28 mouse cellular contexts compared by ENCODE assay signal in genomic region chr5:114423961-114424360, GRCm38 (mm10). TPM values are rescaled to one million over a fixed set of nuclear protein-coding genes. Genes with fewer than 3 reads are reported as not detected.
DNase-seq lines count a peak whose midpoint lies in the region; ATAC-seq and TF ChIP-seq lines count a peak whose summit lies in the region.
"Had no signal": no experiment of that assay in that cellular context is flagged by ENCODE, and none has a peak within 500 bp of the region (broad histone marks: within the 10 kb centered on the region; RNA-seq: fewer than 3 reads in every experiment).

No protein-coding gene starts in this region.

- TF ChIP-seq CTCF in cerebellum, adult 2 months (IDR thresholded peaks at IDR 0.05; ENCODE audit: borderline replicate concordance, insufficient read depth, low read depth, low read length), result no peak
- no peak for TF ChIP-seq CTCF in kidney, adult 2 months (conservative IDR thresholded peaks at IDR 0.05; ENCODE audit: insufficient read depth, insufficient read length, low read depth, low read length)

- H3K27ac ChIP-seq in cerebellum, adult 2 months (ENCODE audit: insufficient read depth, low read length), result no peak overlapping the region
- no peak overlapping the region for H3K27ac ChIP-seq in kidney, adult 2 months (ENCODE audit: insufficient read depth, low read depth, low read length)
- H3K27ac ChIP-seq in kidney, embryonic 16.5 days (ENCODE audit: low read length), result no peak overlapping the region
- H3K27ac ChIP-seq in midbrain, embryonic 13.5 days, result no peak overlapping the region
- H3K27ac ChIP-seq in midbrain, embryonic 11.5 days (ENCODE audit: low read depth, low read length), result no peak overlapping the region
- H3K27ac ChIP-seq: embryonic facial prominence, embryonic 13.5 days; forebrain, embryonic 13.5 days; limb, embryonic 12.5 days; liver, embryonic 15.5 days; stomach, postnatal 0 days had no signal

- WGBS in cerebellum, adult 2 months, result 41% methylated on average over 5 of the region's 5 CpGs
- WGBS in kidney, adult 2 months, result 85% methylated on average over 5 of the region's 5 CpGs
- 86% methylated on average over 5 of the region's 5 CpGs for WGBS in kidney, embryonic 16.5 days
- 75% methylated on average over 5 of the region's 5 CpGs for WGBS in midbrain, embryonic 13.5 days
- 82% methylated on average over 5 of the region's 5 CpGs for WGBS in midbrain, embryonic 11.5 days

- H3K27me3 ChIP-seq in cerebellum, adult 2 months (ENCODE audit: control insufficient read depth, insufficient read depth, low read length), result no peaks in the 10 kb centered on the region
- H3K27me3 ChIP-seq in kidney, adult 2 months (replicated peaks; ENCODE audit: control insufficient read depth, insufficient read depth, low read length), result no peaks in the 10 kb centered on the region
- H3K27me3 ChIP-seq in kidney, embryonic 16.5 days (ENCODE audit: insufficient read depth, low read length), result no peaks in the 10 kb centered on the region
- H3K27me3 ChIP-seq in midbrain, embryonic 13.5 days, result no peaks in the 10 kb centered on the region
- no peaks in the 10 kb centered on the region for H3K27me3 ChIP-seq in midbrain, embryonic 11.5 days (ENCODE audit: control insufficient read depth, insufficient read depth, low read length)
- H3K27me3 ChIP-seq: CH12.LX; embryonic facial prominence, embryonic 13.5 days; forebrain, embryonic 13.5 days; limb, embryonic 12.5 days; liver, embryonic 15.5 days had no signal

- no peaks in the 10 kb centered on the region for H3K4me1 ChIP-seq in cerebellum, adult 2 months (ENCODE audit: control insufficient read depth, insufficient read depth, low read length)
- H3K4me1 ChIP-seq in kidney, adult 2 months (ENCODE audit: control insufficient read depth, insufficient read depth, low read length), result no peaks in the 10 kb centered on the region
- H3K4me1 ChIP-seq in kidney, embryonic 16.5 days (ENCODE audit: insufficient read depth, low read length), result peaks cover 8% of the 10 kb centered on the region; the same call in 1 of the 2 replicates
- peaks cover 6% of the 10 kb centered on the region; the same call in 1 of the 2 replicates for H3K4me1 ChIP-seq in midbrain, embryonic 13.5 days (replicated peaks)
- no peaks in the 10 kb centered on the region for H3K4me1 ChIP-seq in midbrain, embryonic 11.5 days (ENCODE audit: control insufficient read depth, insufficient read depth, low read length)
- H3K4me1 ChIP-seq: embryonic facial prominence, embryonic 13.5 days had no signal

- H3K9ac ChIP-seq in kidney, embryonic 16.5 days (replicated peaks; ENCODE audit: low read length), result no peak overlapping the region
- H3K9ac ChIP-seq in midbrain, embryonic 13.5 days (replicated peaks), result peak overlapping the region; percentile 11; the same call in 1 of the 2 replicates
- no peak overlapping the region for H3K9ac ChIP-seq in midbrain, embryonic 11.5 days (ENCODE audit: low read length)
- H3K9ac ChIP-seq: embryonic facial prominence, embryonic 13.5 days; forebrain, embryonic 13.5 days; limb, embryonic 12.5 days; liver, embryonic 15.5 days; lung, embryonic 14.5 days had no signal

- DNase-seq in cerebellum, postnatal 10 days, result peak; percentile 54 to 65
- no peak for DNase-seq in cerebellum, adult 2 months
- DNase-seq in kidney, adult 2 months, result peak; percentile 15
- DNase-seq in midbrain, embryonic 11.5 days (ENCODE audit: low spot score, missing footprints), result no peak
- DNase-seq in Muller cell, postnatal 12 days (ENCODE audit: inconsistent ontology term), result peak; percentile 5
- DNase-seq in spleen, postnatal 36 days (ENCODE audit: low spot score in 2 of 2), result no peak
- DNase-seq: adrenal gland, adult 8-10 months; cerebellum, adult 11 months; cerebellum, adult 9-11 months; gastrocnemius, postnatal 10 days; heart, postnatal 14 days; kidney, adult 9 months; kidney, postnatal 14 days; layer of hippocampus, adult 9-11 months; lung, embryonic 14.5 days; lung, postnatal 14 days; spleen, adult 18-20 months; thymus, adult 18-20 months; thymus, postnatal 25 days had no signal

- H3K4me2 ChIP-seq in kidney, embryonic 16.5 days (replicated peaks; ENCODE audit: low read depth, low read length), result no peak overlapping the region
- H3K4me2 ChIP-seq in midbrain, embryonic 13.5 days (replicated peaks), result no peak overlapping the region
- H3K4me2 ChIP-seq in midbrain, embryonic 11.5 days, result no peak overlapping the region
- H3K4me2 ChIP-seq: embryonic facial prominence, embryonic 13.5 days; forebrain, embryonic 13.5 days; limb, embryonic 12.5 days; liver, embryonic 15.5 days; lung, embryonic 14.5 days had no signal

- no peak overlapping the region for H3K4me3 ChIP-seq in cerebellum, adult 2 months (replicated peaks; ENCODE audit: insufficient read depth, low read depth, low read length)
- H3K4me3 ChIP-seq in kidney, adult 2 months (ENCODE audit: insufficient read depth, low read depth, low read length), result no peak overlapping the region
- H3K4me3 ChIP-seq in kidney, embryonic 16.5 days (ENCODE audit: low read length), result no peak overlapping the region
- no peak overlapping the region for H3K4me3 ChIP-seq in midbrain, embryonic 13.5 days (replicated peaks)
- H3K4me3 ChIP-seq in midbrain, embryonic 11.5 days (ENCODE audit: low read depth, low read length), result no peak overlapping the region
- H3K4me3 ChIP-seq: embryonic facial prominence, embryonic 13.5 days; forebrain, embryonic 13.5 days; limb, embryonic 12.5 days; liver, embryonic 15.5 days had no signal

- no peaks in the 10 kb centered on the region for H3K36me3 ChIP-seq in kidney, adult 2 months (ENCODE audit: control insufficient read depth, insufficient read depth, low read length)
- peaks cover 17% of the 10 kb centered on the region for H3K36me3 ChIP-seq in kidney, embryonic 16.5 days (ENCODE audit: insufficient read depth, low read length)
- peaks cover 26% of the 10 kb centered on the region for H3K36me3 ChIP-seq in midbrain, embryonic 13.5 days
- H3K36me3 ChIP-seq in midbrain, embryonic 11.5 days (ENCODE audit: control insufficient read depth, insufficient read depth, low read length), result peaks cover 10% of the 10 kb centered on the region

- no peak for TF ChIP-seq POLR2A in cerebellum, adult 2 months (IDR thresholded peaks at IDR 0.05; ENCODE audit: borderline replicate concordance, insufficient read depth, low read length)
- no peak for TF ChIP-seq POLR2A in kidney, adult 2 months (IDR thresholded peaks at IDR 0.05; ENCODE audit: low read depth, low read length)

- no peak for ATAC-seq in kidney, embryonic 16.5 days (ENCODE audit: low FRiP score, low TSS enrichment)
- no peak for ATAC-seq in midbrain, embryonic 13.5 days
- ATAC-seq in midbrain, embryonic 11.5 days (ENCODE audit: low FRiP score), result no peak
- ATAC-seq: forebrain, embryonic 13.5 days; intestine, embryonic 16.5 days had no signal

- H3K9me3 ChIP-seq in kidney, embryonic 16.5 days (ENCODE audit: low read length), result no peaks in the 10 kb centered on the region
- H3K9me3 ChIP-seq in midbrain, embryonic 13.5 days, result no peaks in the 10 kb centered on the region
- H3K9me3 ChIP-seq in midbrain, embryonic 11.5 days (ENCODE audit: control insufficient read depth, low read length), result no peaks in the 10 kb centered on the region
- H3K9me3 ChIP-seq: embryonic facial prominence, embryonic 13.5 days; forebrain, embryonic 13.5 days; limb, embryonic 12.5 days; liver, embryonic 15.5 days had no signal

RNA-seq across cellular contexts. Expression of gene Mmab, which starts 19.9 kb away (rescaled TPM):
- polyA plus RNA-seq in cerebellum, adult 2 months (2012; rRNA removed), result 16.9 and 19.2 TPM in 2 replicates
- polyA plus RNA-seq in kidney, adult 2 months (2012; rRNA removed), result 16.9 and 18.7 TPM in 2 replicates
- 35.8 and 36.9 TPM in 2 replicates for polyA plus RNA-seq in kidney, embryonic 16.5 days (2015; fragmentation: Nextera tagmentation; extraction: Ambion mirVana)
- 21.1 and 22.9 TPM in 2 replicates for polyA plus RNA-seq in midbrain, embryonic 13.5 days (2015; fragmentation: Nextera tagmentation; extraction: Ambion mirVana)
- polyA plus RNA-seq in midbrain, embryonic 11.5 days (2014; fragmentation: Nextera tagmentation; extraction: Ambion mirVana), result 22.3 and 23.7 TPM in 2 replicates

RNA-seq across cellular contexts. Expression of gene Mvk, which starts 20.1 kb away (rescaled TPM):
- 37.1 and 38.8 TPM in 2 replicates for polyA plus RNA-seq in cerebellum, adult 2 months (2012; rRNA removed)
- 25.2 and 27.0 TPM in 2 replicates for polyA plus RNA-seq in kidney, adult 2 months (2012; rRNA removed)
- polyA plus RNA-seq in kidney, embryonic 16.5 days (2015; fragmentation: Nextera tagmentation; extraction: Ambion mirVana), result 37.2 and 39.5 TPM in 2 replicates
- 50.7 and 55.4 TPM in 2 replicates for polyA plus RNA-seq in midbrain, embryonic 13.5 days (2015; fragmentation: Nextera tagmentation; extraction: Ambion mirVana)
- polyA plus RNA-seq in midbrain, embryonic 11.5 days (2014; fragmentation: Nextera tagmentation; extraction: Ambion mirVana), result 62.5 and 63.3 TPM in 2 replicates

RNA-seq across cellular contexts. Expression of gene Ube3b, which starts 43.6 kb away (rescaled TPM):
- 62.9 and 63.9 TPM in 2 replicates for polyA plus RNA-seq in cerebellum, adult 2 months (2012; rRNA removed)
- 70.9 and 81.9 TPM in 2 replicates for polyA plus RNA-seq in kidney, adult 2 months (2012; rRNA removed)
- polyA plus RNA-seq in kidney, embryonic 16.5 days (2015; fragmentation: Nextera tagmentation; extraction: Ambion mirVana), result 51.5 and 54.0 TPM in 2 replicates
- 36.9 and 43.1 TPM in 2 replicates for polyA plus RNA-seq in midbrain, embryonic 13.5 days (2015; fragmentation: Nextera tagmentation; extraction: Ambion mirVana)
- 45.5 and 49.7 TPM in 2 replicates for polyA plus RNA-seq in midbrain, embryonic 11.5 days (2014; fragmentation: Nextera tagmentation; extraction: Ambion mirVana)

RNA-seq across cellular contexts. Expression of gene Kctd10, which starts 43.7 kb away (rescaled TPM):
- 42.5 and 44.3 TPM in 2 replicates for polyA plus RNA-seq in cerebellum, adult 2 months (2012; rRNA removed)
- 63.5 and 63.8 TPM in 2 replicates for polyA plus RNA-seq in kidney, adult 2 months (2012; rRNA removed)
- polyA plus RNA-seq in kidney, embryonic 16.5 days (2015; fragmentation: Nextera tagmentation; extraction: Ambion mirVana), result 116 and 124 TPM in 2 replicates
- polyA plus RNA-seq in midbrain, embryonic 13.5 days (2015; fragmentation: Nextera tagmentation; extraction: Ambion mirVana), result 92.8 and 94.0 TPM in 2 replicates
- 104 and 112 TPM in 2 replicates for polyA plus RNA-seq in midbrain, embryonic 11.5 days (2014; fragmentation: Nextera tagmentation; extraction: Ambion mirVana)

Comparison
In these comparisons a context has a peak if more than half of its experiments do, and no peak if none do; other contexts are left out.
1. DNase-seq: peak in cerebellum, postnatal 10 days (2 of 2), kidney, adult 2 months (single experiment) and Muller cell, postnatal 12 days (single experiment); none in cerebellum, adult 2 months (0 of 2), midbrain, embryonic 11.5 days (single experiment) and spleen, postnatal 36 days (0 of 2).